Mouse (Mus musculus): ENCODE measurements around the gene Wwc2. TPM values are rescaled to one million over a fixed set of nuclear protein-coding genes. Genes with fewer than 3 reads are reported as not detected.

The Wwc2 gene
- polyA plus RNA-seq, 1 experiment from 2014 or later, result 4.7 TPM

DNA sequence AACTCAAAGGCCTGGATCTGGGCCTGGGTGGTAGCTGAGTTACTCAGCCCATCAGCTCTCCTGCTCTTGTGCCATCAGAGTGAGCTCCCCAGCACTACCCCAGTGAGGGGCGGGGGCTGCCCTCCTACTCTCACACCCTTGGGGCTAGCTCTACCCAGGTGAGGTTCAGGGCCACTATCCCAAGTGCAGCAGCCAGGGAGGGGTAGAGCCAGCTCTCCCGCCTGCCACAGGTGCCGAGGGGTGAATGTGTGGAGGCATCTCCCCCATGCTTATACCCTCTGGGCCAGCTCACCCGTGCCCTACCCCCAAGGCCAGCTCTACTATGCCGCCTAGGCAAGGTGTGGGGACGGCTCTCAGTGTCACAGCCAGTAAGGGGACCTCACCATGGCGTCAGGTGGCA, 75.8 kb downstream of the Wwc2 start:
- Histone ChIP-seq H3K9ac (no peak overlapping the region), H3K27ac (no peak overlapping the region), H3K4me1 (0 out of 2 replicates have a peak, but pooled peaks cover 5% of the 10 kb centered on the region), H3K36me3 (peaks cover 6% of the 10 kb centered on the region; the same call in 1 of the 2 replicates), H3K27me3 (replicated peaks) (no peaks in the 10 kb centered on the region), H3K4me3 (no peak overlapping the region), H3K9me3 (replicated peaks) (no peaks in the 10 kb centered on the region), H3K4me2 (no peak overlapping the region)
- no peak for ATAC-seq
- WGBS (ENCODE audit: insufficient replicate concordance), result 67% methylated on average over 7 of the region's 7 CpGs

DNA sequence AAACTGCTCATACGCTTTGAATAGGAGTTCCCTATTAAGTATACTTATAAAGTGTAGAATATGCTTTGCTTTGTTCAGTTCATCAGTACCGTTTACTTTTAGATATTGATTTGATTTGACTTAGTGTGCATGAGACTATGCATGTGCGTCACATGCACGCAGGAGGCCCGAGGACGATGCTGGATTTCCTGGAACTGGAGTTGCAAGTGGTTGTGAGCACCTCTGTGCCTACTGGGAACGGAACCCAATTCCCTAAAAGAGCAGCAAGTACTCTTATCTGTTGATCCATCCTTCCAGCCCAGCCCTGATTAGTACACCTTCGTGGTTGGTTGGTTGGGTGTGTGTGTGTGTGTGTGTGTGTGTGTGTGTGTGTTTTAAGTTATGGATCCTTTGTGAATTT, 76.6 kb downstream of the Wwc2 start:
- Histone ChIP-seq H3K9ac (no peak overlapping the region), H3K4me3 (no peak overlapping the region), H3K9me3 (replicated peaks) (no peaks in the 10 kb centered on the region), H3K4me1 (0 out of 2 replicates have a peak, but pooled peaks cover 5% of the 10 kb centered on the region), H3K27ac (no peak overlapping the region), H3K27me3 (replicated peaks) (no peaks in the 10 kb centered on the region), H3K4me2 (no peak overlapping the region), H3K36me3 (0 out of 2 replicates have a peak, but pooled peaks cover 4% of the 10 kb centered on the region)
- 80% methylated on average over 8 of the region's 8 CpGs for WGBS (ENCODE audit: insufficient replicate concordance)
- ATAC-seq, result no peak

DNA sequence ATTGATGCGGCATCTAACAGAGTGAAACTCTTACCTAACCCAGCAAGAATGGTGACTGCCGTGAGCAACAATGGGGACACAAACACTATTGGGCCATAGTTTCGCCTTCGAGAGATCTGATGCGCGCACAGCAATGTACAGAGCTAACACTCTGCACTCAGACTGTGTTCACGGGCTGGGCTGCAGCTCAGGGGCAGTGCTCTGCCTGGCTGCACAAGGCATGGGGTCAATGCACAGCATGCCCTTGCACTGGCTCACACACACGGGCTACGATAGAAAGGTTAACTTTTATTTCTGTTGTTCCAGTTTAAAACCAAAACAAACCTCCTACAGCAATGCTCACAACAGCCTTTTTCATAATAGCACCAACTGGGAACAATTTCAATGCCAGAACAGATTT, 77.1 kb downstream of the Wwc2 start:
- Histone ChIP-seq H3K4me2 (no peak overlapping the region), H3K9ac (no peak overlapping the region), H3K4me3 (no peak overlapping the region), H3K27ac (no peak overlapping the region), H3K4me1 (0 out of 2 replicates have a peak, but pooled peaks cover 5% of the 10 kb centered on the region), H3K36me3 (no peaks in the 10 kb centered on the region), H3K27me3 (replicated peaks) (no peaks in the 10 kb centered on the region), H3K9me3 (replicated peaks) (no peaks in the 10 kb centered on the region)
- ATAC-seq, result no peak
- 91% methylated on average over 9 of the region's 9 CpGs for WGBS (ENCODE audit: insufficient replicate concordance)

DNA sequence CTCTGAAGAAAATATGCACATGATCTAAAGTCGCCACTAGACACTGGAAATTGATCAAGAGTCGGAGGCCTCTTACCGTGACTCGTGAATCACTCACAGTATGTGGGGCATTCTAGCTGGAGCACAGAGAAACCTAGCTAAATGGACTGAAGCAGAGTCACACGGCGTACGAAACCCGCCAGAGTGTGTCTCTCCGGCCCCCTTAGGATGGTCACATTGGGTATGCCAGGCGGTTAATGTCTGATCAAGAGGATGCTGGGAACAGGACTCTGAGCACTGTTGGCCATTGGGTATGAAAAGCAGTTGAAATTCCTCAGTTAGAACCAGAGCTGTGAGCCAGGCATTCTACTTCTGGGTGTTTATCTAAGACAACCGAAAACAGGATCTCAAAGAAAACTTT, 81.0 kb downstream of the Wwc2 start:
- no peak overlapping the region for H3K27ac ChIP-seq
- H3K9ac ChIP-seq, result no peak overlapping the region
- WGBS (ENCODE audit: insufficient replicate concordance), result 89% methylated on average over 11 of the region's 11 CpGs
- no peak for ATAC-seq
- H3K27me3 ChIP-seq (replicated peaks), result no peaks in the 10 kb centered on the region
- no peaks in the 10 kb centered on the region for H3K9me3 ChIP-seq (replicated peaks)
- no peak overlapping the region for H3K4me3 ChIP-seq
- H3K36me3 ChIP-seq, result no peaks in the 10 kb centered on the region
- H3K4me2 ChIP-seq, result no peak overlapping the region
- no peaks in the 10 kb centered on the region for H3K4me1 ChIP-seq

DNA sequence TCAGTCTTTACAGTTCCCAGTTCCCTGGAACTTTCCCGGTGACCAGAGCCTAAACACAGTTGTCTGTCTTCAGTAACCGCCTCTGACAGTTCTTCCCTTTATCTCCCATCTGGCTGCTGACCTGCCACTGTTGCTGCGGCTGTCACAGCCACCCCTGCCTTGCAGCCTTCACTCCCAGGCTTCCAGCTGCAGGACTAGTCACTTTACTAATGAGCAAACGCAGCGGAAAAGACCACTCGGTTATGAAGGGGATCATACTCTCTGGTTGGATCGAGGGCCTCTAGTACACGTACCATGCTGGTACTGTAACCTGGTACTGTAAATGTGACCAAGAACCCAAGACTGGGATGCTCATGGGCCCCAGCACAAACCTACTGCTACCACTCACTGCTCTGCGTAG, 83.7 kb downstream of the Wwc2 start:
- Histone ChIP-seq H3K4me3 (no peak overlapping the region), H3K9ac (no peak overlapping the region), H3K27me3 (replicated peaks) (no peaks in the 10 kb centered on the region), H3K27ac (no peak overlapping the region), H3K9me3 (replicated peaks) (no peaks in the 10 kb centered on the region), H3K4me1 (no peaks in the 10 kb centered on the region), H3K4me2 (no peak overlapping the region), H3K36me3 (no peaks in the 10 kb centered on the region)
- 72% methylated on average over 9 of the region's 9 CpGs for WGBS (ENCODE audit: insufficient replicate concordance)
- ATAC-seq, result no peak

DNA sequence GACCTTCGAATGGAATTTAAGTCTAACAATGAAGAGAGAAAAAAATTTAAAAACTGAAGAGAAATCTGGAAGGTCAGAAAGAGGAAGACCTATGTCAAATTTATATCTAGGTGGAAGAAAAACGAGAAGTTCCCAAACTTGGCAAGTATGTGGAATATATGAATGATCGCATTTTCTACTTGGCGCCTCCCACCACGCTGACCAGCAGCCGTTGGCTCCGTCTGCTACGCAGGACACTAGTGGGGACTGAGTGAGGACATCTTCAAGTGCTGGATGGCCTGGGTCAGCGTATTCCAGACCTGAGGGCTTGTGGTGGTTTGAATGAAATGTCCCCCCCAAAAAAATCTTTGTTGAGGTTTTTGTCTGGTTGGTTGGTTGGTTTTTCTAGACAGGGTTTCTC, 84.6 kb downstream of the Wwc2 start:
- Histone ChIP-seq H3K4me3 (no peak overlapping the region), H3K36me3 (no peaks in the 10 kb centered on the region), H3K9ac (no peak overlapping the region), H3K27ac (no peak overlapping the region), H3K27me3 (replicated peaks) (no peaks in the 10 kb centered on the region), H3K4me2 (no peak overlapping the region), H3K4me1 (no peaks in the 10 kb centered on the region), H3K9me3 (replicated peaks) (no peaks in the 10 kb centered on the region)
- no peak for ATAC-seq
- 76% methylated on average over 9 of the region's 9 CpGs for WGBS (ENCODE audit: insufficient replicate concordance)

DNA sequence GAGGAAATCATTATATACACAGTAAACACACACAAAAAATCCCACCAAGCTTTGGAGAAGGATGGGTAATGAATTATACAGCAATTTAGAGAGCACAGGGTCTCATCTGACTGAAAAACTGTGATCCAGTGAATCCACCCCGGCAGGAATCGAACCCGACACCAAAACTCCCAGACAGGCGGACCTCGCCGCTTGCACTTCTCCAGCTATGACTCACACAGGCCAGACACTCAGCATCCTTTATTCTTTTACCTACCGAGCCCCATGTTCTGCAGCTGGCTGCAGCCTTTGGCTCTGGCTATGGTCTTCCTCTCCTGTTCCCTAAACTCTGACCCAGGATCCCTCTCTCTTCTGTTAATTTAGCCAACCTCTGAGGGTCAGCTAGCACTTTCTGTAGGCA, 85.5 kb downstream of the Wwc2 start:
- WGBS (ENCODE audit: insufficient replicate concordance), result 70% methylated on average over 7 of the region's 7 CpGs
- no peak overlapping the region for H3K9ac ChIP-seq

DNA sequence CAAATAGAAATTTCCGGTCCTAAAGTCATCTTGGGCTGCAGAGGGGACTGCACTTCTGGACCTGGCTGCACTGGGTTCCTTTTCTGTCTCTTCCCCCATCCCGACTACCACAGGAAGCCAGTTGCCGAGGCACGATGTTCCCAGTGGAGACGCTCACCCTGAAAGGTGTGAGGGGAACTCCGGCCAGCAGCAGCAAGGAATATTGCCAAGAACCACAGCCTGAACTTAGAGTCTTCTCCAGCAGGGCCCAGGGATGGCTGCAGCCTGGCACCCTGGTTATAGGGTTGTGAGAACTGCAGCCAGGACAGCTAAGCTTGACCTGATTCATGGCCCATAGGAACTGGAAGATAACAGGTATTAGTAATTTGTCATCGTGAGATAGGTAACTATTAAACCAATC, 86.7 kb downstream of the Wwc2 start:
- Histone ChIP-seq H3K36me3 (no peaks in the 10 kb centered on the region), H3K9ac (no peak overlapping the region), H3K27ac (no peak overlapping the region), H3K27me3 (replicated peaks) (no peaks in the 10 kb centered on the region), H3K4me3 (no peak overlapping the region), H3K4me1 (no peaks in the 10 kb centered on the region), H3K4me2 (no peak overlapping the region), H3K9me3 (replicated peaks) (no peaks in the 10 kb centered on the region)
- WGBS (ENCODE audit: insufficient replicate concordance), result 72% methylated on average over 7 of the region's 7 CpGs
- no peak for ATAC-seq

More for the DNA sequence above, 85.5 kb downstream of the Wwc2 start:
- Histone ChIP-seq H3K27ac (no peak overlapping the region), H3K4me2 (no peak overlapping the region), H3K36me3 (no peaks in the 10 kb centered on the region), H3K4me3 (no peak overlapping the region), H3K9me3 (replicated peaks) (no peaks in the 10 kb centered on the region), H3K27me3 (replicated peaks) (no peaks in the 10 kb centered on the region), H3K4me1 (no peaks in the 10 kb centered on the region)
- ATAC-seq, result no peak

DNA sequence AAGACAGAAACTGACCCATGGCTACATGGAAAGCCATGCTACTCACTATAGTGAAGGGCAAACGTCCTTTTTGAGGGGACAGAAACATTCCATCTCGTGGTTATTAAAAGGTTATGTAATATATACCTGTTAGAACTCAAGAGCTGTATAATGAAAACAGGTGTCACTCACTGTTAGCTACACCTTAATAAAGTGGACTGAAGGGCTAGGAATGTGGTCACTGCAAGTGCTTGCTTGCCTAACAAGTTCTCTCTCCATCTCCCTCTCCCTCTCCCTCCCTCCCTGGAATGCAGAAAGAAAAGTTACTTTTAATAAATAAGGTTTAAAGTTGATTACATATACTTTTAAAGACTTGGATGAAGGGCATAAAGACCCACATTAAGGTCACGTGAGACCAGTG, 88.0 kb downstream of the Wwc2 start:
- WGBS (ENCODE audit: insufficient replicate concordance), result 56% methylated on average over 3 of the region's 3 CpGs
- Histone ChIP-seq H3K36me3 (no peaks in the 10 kb centered on the region), H3K27ac (no peak overlapping the region), H3K27me3 (replicated peaks) (no peaks in the 10 kb centered on the region), H3K9ac (no peak overlapping the region), H3K4me1 (no peaks in the 10 kb centered on the region), H3K4me2 (no peak overlapping the region), H3K9me3 (replicated peaks) (no peaks in the 10 kb centered on the region), H3K4me3 (no peak overlapping the region)
- no peak for ATAC-seq

DNA sequence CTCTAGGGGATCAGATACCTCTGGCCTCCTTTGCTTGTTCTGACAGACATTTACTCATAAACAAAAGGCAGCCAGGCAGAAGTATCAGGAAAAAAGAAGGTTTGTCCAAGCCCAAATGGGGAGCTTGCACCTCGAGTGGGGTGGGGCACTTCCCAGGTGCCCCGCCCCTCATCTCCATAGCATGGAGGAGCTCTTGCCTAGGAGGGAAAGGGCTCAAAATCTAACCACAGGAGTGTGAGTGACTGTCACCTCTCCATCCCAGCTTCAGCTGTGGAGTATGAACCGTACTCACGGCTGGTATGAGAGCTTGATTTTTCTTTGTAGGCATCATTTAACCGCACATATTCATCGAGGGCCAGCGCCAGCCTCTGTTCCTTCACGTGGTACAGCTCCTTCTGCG, 90.4 kb downstream of the Wwc2 start:
- no peaks in the 10 kb centered on the region for H3K27me3 ChIP-seq (replicated peaks)
- no peak overlapping the region for H3K4me3 ChIP-seq
- no peak overlapping the region for H3K27ac ChIP-seq
- WGBS (ENCODE audit: insufficient replicate concordance), result 78% methylated on average over 9 of the region's 9 CpGs
- H3K36me3 ChIP-seq, result 0 out of 2 replicates have a peak, but pooled peaks cover 3% of the 10 kb centered on the region
- H3K4me2 ChIP-seq, result no peak overlapping the region
- no peaks in the 10 kb centered on the region for H3K9me3 ChIP-seq (replicated peaks)
- ATAC-seq, result no peak
- no peaks in the 10 kb centered on the region for H3K4me1 ChIP-seq
- no peak overlapping the region for H3K9ac ChIP-seq

DNA sequence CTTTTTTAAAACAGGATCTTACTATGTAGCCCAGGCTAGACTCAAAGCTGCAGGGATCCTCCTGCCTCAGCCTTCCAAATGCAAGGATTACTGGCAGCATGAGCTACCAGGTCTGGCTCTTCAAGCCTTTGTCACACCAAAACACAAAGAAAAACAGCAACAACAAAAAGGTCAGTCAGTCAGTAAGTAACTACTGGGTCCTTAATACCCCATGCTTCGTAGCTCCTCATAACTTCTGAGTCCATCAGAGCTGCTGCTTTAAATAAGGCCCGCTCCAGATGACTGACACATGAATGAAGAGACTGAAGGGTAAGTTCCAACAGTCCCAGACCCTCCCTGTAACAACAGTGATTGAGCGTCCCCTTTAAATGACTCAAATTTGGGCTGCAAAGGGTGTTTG, 90.8 kb downstream of the Wwc2 start:
- ATAC-seq, result no peak
- Histone ChIP-seq H3K27me3 (replicated peaks) (no peaks in the 10 kb centered on the region), H3K4me1 (no peaks in the 10 kb centered on the region), H3K27ac (no peak overlapping the region), H3K9me3 (replicated peaks) (no peaks in the 10 kb centered on the region), H3K36me3 (0 out of 2 replicates have a peak, but pooled peaks cover 3% of the 10 kb centered on the region), H3K4me2 (no peak overlapping the region), H3K9ac (no peak overlapping the region), H3K4me3 (no peak overlapping the region)
- 87% methylated on average over 3 of the region's 3 CpGs for WGBS (ENCODE audit: insufficient replicate concordance)

DNA sequence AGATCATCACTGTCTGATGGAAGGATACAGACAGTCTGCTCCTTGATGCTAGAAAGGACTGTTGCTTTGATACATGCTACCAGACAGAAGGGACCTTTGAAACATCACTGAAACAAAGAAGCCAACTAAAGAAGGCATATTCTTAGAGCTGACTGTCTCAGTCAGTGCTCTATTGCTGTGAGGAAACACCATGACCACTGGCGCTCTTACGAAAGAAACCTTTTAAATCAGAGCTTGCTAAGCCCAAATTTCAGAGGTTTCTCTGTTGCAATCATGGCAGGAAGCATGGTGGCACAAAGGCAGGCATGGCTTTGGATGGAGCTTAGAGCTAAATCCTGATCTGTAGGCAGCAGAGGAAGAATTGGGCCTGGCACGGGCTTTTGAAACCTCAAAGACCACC, 98.3 kb downstream of the Wwc2 start:
- H3K27ac ChIP-seq, result no peak overlapping the region
- no peak overlapping the region for H3K4me2 ChIP-seq
- no peaks in the 10 kb centered on the region for H3K9me3 ChIP-seq (replicated peaks)
- H3K4me3 ChIP-seq, result no peak overlapping the region
- H3K9ac ChIP-seq, result no peak overlapping the region
- H3K36me3 ChIP-seq, result 0 out of 2 replicates have a peak, but pooled peaks cover 3% of the 10 kb centered on the region
- WGBS (ENCODE audit: insufficient replicate concordance), result 82% methylated on average over 3 of the region's 3 CpGs
- H3K4me1 ChIP-seq, result no peaks in the 10 kb centered on the region
- H3K27me3 ChIP-seq (replicated peaks), result no peaks in the 10 kb centered on the region
- no peak for ATAC-seq

DNA sequence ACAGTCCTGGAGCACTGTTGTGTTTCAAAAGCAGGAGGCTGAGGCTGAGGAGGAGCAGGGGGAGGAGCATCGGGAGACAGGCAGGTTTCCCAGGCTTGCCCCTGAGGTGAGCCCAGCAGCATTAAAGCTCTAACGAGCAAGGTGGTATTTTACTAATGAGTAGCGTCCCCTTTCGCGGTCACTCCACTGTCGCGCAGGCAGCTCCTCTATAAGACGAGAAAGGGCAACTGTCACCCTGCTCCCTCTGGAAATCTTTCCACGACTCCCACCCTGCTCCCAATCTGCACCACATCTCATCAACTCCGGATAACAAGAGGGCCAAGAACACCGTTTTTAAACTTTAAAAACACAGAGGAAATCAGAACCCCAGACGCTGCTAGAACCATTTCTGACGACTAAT, 99.1 kb downstream of the Wwc2 start:
- no peak overlapping the region for H3K4me2 ChIP-seq
- H3K4me3 ChIP-seq, result no peak overlapping the region
- 0 out of 2 replicates have a peak, but pooled peaks cover 3% of the 10 kb centered on the region for H3K36me3 ChIP-seq
- 77% methylated on average over 13 of the region's 13 CpGs for WGBS (ENCODE audit: insufficient replicate concordance)
- H3K9me3 ChIP-seq (replicated peaks), result no peaks in the 10 kb centered on the region
- no peaks in the 10 kb centered on the region for H3K27me3 ChIP-seq (replicated peaks)
- H3K4me1 ChIP-seq, result no peaks in the 10 kb centered on the region
- no peak overlapping the region for H3K9ac ChIP-seq
- ATAC-seq, result no peak
- H3K27ac ChIP-seq, result no peak overlapping the region

Measured in liver, embryonic 12.5 days (tissue).